Mouse (Mus musculus) megakaryocyte-erythroid progenitor cell, adult 5-6 weeks (primary cell): ENCODE results near the gene Brk1. TPM values are rescaled to one million over a fixed set of nuclear protein-coding genes. Genes with fewer than 3 reads are reported as not detected.
A peak's percentile ranks its signal among the peaks of the same experiment; 100 is the strongest.

Experiments
- ATAC-seq: replicated peaks from 2 replicates; pipeline ENCODE4 v1.8.0; 2016; ENCODE audit warnings: mild to moderate bottlenecking, inconsistent platforms; ENCODE audit not compliant: severe bottlenecking, poor library complexity, low FRiP score, low TSS enrichment
- total RNA-seq, 2 experiments: library from RNA; stranded (forward) in 1 of 2; stranded (reverse) in 1 of 2; fragments of 200-1000, 215-1000 nt in 1 of 2; fragments of >200 nt in 1 of 2; fragmentation: Nextera tagmentation in 1 of 2; gene quantifications; 2 replicates each; pipeline ENCODE4 v1.2.3; 2014 to 2017

Gene Brk1
- total RNA-seq (2014; fragmentation: Nextera tagmentation): 136 and 142 TPM in 2 replicates
- 68.2 and 68.8 TPM in 2 replicates for total RNA-seq (2017)

DNA sequence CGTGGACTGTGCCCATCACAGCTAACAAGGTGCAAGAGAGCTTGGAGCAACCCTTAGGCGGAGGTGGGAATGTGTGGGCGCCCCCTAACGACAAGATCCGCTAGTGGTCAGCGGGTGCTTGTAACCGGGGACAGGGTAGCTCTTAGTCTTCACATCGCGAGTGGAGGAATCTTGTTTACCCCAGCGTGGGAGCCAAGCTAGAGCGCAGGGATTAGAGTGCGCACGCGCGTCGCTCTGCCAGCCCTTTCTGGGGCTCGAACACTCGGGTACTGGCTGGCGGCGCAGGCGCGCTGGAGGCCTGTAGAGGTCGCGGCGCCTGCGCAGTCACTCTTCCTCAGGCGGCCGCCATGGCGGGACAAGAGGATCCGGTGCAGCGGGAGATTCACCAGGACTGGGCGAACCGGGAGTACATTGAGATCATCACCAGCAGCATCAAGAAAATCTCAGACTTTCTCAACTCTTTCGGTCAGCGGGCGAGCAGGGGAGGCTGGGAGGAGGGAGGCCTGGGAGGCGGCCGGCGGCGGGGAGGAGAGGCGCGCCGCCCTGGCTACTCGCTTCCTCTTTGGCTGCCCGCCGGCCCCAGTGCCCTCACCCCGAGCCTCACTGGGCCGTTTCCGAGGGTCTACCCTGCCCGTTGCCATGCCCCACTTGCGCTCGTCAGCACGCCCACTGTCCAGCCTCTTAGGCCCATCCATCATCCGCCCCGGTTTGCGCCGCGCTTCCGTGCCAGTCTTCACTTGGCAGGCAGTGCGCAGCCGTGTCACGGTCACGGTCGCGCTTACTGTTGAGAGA, at the start of gene Brk1:
Gene Brk1 (plus strand): TSS at position 341 of the 792 bp plus-strand sequence.
- peak; percentile 80 for ATAC-seq

DNA sequence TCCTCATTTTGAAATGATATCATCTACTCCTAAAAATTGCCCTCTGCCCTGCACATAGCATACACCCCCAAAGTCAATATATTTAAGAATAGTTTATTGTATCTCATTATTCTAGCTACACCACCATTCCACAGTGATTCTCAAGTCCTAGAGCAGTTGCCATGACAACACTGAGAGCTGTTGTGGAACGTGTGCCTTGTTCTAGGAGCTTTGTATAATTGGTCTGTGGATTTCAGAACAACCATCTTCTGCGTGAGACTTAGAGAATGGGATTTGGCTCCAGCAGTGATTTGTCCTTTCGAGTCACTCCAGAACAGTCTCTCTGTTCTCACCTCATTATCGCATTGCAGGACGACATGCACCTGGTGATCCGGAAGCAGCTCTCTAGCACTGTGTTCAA, 44.8 kb upstream of the Brk1 start:
- ATAC-seq: no peak

DNA sequence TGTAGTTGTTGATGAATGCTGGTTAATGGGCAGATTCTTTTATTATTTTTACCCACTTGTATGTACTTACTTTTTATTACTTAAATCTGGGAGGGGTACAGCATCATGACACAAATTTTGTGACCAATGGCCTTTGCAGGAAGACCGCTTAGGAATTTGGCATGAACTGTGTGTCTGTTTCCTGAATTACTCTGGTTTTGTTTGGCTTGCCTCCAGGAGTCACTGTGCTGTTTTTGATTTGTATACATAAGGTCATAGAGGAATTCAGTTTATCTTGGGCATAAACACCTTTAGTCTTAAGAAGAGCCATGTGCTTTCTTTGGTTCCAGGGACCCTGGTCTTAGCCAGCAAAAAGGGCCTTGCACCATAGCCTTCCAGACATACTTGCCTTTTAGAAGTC, 40.0 kb upstream of the Brk1 start:
- ATAC-seq: no peak

DNA sequence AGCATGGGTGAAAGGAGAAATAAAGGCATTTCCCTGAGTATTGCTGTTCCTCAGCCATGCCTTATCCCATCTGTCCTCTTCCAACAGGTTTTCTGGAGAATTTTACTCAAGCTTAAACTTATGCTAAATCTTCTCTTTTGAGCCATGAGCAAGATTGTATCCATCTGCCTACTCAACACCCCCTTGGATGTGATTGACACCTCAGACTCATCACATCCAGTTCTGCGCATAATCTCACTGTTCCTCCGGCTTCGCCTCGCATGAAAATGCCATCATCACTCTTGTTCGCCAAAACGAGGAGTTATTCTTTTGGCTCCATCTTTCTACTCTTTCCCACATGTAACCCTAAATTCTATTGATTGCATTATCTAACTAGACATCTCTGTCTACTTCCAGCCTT, 28.5 kb upstream of the Brk1 start:
- ATAC-seq: no peak

DNA sequence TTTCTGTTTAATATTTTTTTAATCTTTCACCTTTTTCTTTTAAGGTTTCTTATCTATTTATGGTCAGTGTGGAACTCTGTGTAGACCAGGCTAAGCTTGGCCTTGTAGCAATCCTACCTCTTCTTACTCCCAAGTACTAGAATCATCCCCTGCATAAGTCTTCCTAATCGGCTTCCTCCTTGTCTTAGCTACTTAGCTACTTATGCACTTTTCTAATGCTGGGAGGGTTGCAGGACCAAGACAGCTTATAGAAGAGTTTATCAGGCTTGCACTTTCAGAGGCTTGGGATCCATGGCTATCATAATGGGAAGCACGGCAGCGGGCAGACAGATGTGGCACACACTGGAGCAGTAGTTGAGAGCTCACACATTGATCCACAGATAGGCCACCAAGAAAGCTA, 25.3 kb upstream of the Brk1 start:
- ATAC-seq: no peak

DNA sequence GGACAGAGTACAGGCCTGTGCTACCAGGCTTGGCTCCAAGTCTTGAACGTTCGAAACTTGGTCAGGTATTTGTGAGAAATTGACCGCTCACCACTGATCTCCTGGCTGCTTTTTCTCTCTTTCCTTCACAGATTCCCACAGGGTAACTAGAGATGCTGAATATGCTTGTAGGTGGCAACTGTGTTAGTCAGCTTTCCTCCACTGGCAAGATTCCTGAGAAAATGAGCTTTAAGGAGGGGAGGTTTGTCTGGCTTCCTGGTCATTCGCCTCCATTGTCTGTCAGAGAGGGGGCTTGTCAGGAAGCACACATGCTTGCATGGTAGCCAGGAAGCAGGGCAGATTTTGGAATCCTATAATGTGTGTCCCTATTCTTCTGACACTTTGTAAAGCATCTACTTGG, 21.5 kb upstream of the Brk1 start:
- no peak for ATAC-seq

DNA sequence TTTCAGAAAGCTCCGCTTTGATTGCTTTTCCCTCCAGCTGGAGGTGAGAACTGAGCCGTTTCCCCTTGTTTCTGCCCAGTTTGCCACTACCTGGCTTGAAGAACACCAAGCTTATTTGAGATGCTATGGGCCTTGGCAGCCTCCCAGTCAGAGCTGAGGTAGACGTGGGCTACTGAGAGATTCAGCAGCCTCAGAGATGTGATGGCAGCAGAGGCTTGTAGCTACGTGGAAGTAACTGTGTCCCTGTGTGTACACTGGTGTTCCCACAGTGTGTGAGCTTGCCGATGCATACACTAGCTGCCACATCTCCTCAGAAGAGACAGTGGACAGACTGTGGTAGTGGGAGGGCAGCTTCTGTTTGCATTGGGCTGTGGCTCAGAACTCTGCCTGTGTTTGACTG, 19.5 kb upstream of the Brk1 start:
- ATAC-seq: no peak

DNA sequence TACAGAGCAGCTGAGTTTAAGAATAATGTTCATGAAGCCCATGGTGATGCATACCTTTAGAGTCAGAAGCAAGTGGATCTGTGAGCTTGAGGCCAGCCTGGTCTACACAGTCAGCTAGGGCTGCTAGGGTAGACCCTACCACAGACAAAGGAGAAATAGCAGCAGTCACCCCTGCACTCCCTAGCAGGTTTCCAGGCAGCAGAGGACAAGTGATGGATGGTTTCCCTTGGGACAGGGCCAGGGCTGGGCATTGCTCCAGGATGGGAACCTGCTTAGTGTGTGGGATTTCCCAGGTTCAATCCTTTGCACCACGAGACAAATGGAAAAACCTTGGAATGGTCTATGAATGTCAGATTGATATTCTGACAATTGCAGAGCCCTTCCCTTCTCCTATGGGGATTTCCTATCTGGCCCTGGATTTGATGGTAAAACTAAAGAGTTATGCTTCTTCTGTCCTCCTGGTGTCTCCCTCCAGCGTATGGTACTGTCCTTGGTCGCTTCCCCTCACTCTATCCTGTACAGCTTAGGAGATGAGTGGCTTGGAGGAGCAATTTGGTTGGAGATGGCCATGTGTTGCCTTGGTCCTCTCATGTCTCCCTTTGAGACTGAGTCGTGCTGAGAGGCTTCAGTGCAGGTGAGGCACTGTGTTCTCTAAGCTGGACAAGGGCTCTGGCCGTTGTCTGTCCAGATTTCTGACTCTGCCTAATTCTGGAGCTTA, 17.9 kb upstream of the Brk1 start:
- no peak for ATAC-seq

DNA sequence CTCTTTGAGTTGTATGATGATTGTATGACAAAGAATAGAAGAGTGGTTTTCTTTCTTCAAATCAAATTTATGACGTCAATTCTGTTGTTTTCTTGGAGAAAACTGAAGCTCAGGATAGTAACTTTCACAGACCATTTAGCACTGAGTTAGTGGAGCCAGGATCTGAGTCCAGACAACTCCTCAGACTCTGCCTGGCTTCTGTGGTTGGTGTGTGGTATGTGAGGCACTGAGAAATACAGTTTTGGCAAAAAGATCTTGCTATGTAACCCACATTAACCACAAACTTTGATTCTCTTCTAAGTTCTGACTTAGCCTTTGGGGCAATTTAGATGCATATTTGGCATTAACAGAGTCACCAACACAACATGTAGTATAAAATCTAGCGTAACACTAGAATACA, 11.9 kb upstream of the Brk1 start:
- ATAC-seq: no peak

DNA sequence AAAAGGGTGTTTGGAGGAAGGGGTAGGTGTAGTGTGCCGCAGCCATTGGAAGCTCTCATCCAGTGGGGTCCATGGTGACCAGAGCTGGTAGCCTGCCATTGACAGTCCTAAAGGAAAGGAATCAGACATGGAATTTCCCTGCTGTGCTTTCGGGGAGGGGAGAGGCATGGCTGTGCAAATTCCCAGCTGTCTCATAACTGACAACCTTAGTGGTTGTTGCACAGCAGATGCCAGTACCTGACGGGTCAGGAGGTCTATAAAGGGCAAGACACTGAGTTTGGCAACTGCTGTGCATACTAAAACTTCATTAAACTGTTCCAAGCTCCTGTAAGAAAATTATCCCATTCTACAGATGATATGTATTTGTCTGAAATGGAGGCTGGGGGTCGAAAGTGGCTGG, 6.6 kb upstream of the Brk1 start:
- ATAC-seq: no peak

DNA sequence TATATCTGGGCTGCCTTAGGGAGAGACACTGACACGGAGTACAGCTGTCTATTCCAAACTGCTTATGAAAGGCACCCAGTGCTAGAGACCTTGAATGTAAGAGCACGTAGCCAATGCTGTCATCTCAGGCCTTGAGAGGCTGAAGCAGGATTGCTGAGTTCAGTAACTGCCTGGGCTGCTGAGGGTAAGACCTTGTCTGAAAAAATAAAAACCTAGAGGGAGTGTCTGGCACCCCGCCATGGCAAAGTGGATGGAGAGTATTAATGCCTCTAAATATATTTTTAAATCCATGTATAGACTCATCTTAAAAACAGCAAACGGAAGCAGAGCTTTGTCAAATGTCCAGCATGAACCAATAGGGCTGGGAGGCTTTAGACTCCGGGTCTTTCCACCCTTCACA, 4.7 kb upstream of the Brk1 start:
- no peak for ATAC-seq

DNA sequence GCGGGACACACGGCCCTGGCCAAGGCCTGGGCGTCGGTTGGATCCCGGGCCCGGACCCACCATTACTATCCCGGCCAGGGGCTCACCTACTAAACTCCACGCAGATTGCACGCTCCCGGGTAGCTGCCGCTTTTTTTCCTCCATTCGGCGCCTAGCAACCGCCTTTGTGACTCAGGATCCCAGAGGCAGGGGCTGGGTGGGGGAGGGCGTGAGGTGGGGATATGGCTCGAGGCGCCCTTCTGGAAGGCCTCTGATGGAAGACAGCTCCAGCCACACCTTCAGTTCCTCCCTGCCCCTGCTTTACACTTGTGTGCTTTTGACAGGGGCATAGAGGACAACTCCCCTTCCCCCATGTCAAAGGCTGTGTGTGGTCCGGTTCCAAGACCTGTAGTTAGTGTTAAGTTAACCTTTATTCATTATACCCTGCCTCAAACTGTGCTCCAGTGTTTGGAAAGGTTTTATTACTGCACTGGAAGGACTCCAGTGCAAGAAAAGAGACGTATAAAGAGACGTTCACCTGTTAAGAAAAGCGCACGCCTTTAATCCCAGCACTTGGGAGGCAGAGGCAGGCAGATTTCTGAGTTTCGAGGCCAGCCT, 3.9 kb upstream of the Brk1 start, which contains the start of gene Fancd2os:
Gene Fancd2os (minus strand): TSS at position 173 of the 597 bp plus-strand sequence.
- no peak for ATAC-seq

DNA sequence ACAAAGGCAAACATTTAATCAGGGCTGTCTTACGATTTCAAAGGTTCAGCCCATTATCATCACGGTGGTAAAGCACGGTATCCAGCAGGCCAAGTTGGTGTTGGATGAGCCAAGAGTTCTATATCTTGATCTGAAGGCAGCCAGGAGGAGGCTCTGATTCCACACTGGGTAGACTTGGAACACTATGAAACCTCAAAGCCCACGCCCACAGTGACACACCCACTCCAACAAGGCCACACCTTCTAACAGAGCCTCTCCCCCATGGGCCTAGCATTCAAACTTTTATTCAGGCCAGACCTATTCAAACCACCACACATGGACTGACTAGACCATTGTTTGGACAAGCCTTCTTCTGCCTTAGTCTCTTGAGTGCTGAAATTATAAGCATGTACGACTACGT, 1.8 kb upstream of the Brk1 start:
- ATAC-seq: peak; percentile 47

DNA sequence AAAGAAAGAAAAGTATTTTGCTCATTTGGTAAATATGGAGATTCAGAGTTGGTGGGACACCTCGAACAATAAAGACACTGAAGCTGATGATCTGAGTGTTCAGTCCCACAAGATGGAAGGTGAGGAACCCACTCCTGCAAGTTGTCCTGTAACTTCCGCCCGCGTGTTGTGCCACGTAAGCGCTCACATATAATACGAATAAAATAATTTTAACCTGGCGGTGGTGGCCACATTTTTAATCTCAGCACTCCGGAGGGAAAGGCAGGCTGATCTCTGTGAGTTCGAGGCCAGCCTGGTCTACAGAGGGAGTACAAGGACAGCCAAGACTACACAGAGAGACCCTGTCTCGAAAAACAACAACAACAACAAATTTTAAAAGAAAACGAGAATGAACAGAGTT, 579 bp upstream of the Brk1 start:
- no peak for ATAC-seq

DNA sequence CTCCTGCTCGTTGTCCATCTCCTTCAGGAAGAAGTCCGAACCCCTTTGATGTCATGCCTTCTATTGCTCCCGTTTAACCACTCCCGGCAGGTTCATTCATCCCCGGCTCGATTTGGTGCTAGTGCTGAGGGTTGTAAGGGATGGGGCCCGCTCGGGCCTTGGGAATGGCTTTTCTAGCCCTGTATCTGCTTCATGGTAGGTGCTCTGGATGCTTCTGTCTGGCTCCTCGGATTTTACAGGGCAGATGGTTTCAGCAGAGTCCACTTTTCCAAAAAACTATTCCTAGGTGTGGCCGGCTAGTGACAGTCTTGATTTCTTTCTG, 613 bp downstream of the Brk1 start:
- ATAC-seq: 0 out of 2 replicates have a peak, but pooled peaks have one; percentile 6

DNA sequence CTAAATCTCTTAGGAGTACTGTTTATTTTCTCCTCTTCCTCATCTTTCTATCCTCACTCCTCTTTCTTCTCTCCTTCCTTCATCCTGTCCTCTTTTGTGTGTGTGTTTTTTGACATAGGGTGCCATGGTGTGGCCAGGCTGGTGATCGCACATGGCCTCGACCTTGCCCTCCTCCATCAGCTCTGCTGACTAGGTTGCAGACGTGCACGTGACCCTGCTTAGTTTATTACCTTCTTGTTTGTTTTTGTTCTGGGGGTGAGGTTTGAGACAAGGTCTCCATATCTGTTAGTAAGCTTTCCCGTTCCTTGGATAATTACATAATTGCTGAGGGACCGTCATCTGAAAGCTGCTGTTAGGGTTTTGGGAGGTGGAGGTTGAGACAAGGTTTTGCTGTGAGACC, 4.3 kb downstream of the Brk1 start:
- ATAC-seq: no peak

DNA sequence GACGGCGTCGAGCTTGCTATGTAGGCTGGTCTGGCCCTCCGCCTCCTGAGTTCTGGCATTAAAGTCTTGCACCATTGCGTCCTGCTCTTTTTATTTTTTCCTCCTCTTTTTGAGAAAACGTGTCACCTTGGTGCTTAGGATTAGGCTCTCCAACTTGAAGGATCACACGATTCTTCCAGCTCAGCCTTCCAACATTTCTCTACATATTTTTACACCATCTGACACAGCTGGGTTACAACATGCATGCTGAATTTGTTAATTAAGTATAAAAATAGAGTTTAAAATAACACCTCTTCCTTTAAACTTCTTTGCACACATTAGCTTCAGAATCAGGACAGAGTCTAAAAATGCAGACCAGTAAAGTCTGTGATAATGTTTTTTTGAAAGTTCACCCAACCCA, 4.7 kb downstream of the Brk1 start:
- no peak for ATAC-seq

DNA sequence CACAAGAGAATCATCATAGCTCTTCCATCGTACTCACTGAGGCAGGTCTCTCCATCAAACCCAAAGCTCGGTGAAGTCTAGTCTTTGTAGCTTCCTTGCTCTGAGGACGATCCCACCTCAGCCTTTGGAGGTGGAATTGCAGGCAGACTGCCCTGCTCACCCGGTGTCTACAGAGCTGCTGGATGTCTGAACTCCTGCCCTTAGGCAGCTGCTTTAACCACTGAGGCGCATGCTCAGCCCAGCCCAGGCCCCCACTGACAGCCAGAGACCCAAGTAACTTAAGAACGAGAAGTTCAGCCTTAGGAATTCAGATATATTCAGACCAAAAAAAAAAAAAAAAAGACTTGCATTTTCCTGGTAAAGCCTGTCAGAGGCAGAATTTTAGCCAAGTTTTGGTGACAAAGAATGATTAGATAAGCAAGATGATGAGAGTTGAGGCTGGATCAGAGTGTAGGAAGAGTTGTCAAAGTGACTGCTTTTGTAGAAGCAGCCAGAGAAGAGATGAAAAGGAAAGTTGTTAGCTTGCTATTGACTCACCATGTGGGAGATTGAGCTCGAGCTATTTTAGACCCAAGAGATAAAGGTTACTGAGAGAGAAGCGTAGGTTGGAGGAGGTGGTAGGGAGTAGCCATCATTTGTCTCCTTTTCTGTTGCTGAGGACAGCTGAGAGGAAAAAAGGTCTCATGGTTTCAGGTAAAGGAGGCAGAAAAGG, 7.8 kb downstream of the Brk1 start:
- no peak for ATAC-seq

DNA sequence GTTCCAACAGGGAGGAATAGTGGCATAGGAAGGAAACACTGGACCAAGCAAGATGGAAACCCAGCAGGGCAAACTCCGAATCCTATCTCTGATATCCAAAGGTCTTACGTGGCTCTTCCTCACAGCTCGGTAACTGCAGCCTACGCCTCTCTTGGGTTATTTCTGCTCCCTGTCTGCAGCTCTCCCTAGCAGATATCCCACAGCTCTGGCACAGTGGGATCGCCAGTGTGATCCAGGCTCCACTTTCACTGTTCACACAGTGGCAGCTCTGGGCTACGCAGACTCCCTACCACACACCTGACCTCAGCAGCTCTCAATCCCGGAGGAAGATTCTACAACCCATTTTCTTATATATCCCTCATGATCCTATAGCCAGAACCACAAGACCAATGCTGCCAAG, 9.6 kb downstream of the Brk1 start:
- no peak for ATAC-seq

DNA sequence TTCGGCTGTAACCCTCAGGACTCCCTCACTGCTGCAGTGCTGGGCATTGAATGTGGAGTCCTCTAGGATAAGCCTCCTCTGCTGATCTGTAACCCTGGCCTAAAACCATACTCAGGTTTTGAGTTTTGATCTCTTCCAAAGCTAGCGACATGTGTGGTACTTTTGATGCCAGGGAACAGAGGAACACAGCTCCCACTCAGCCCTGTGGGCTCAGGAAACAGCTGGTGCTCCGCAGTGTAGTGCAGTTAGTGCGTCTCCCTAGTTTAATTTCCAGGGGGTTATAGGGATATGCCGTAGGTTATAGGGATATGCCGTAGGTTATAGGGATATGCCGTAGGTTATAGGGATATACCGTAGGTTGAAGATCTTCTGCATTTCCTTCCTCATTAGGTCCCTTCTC, 10.4 kb downstream of the Brk1 start:
- ATAC-seq: no peak
